Mouse (Mus musculus): ENCODE results near the gene Zfp13. TPM values are rescaled to one million over a fixed set of nuclear protein-coding genes. Genes with fewer than 3 reads are reported as not detected.

Zfp13 gene
- polyA plus RNA-seq, 2 experiments from 2014 or later: 0.38 TPM; not detected in 1

GRCm38 (mm10) chr17:23550188-23550791 lies 49.0 kb downstream of the Zfp13 start:
- peak; percentile 56 for ATAC-seq

- ATAC-seq: no peak
Observed at GRCm38 (mm10) chr17:23549441-23549840, 49.8 kb downstream of the Zfp13 start.

GRCm38 (mm10) chr17:23548615-23549014 lies 50.7 kb downstream of the Zfp13 start:
- peak; percentile 12 for ATAC-seq

- no peak for ATAC-seq
Observed at GRCm38 (mm10) chr17:23547681-23548443, 51.4 kb downstream of the Zfp13 start.

- ATAC-seq: peak; percentile 53
Observed at GRCm38 (mm10) chr17:23546702-23547505, 52.4 kb downstream of the Zfp13 start.

GRCm38 (mm10) chr17:23546333-23546701 lies 53.0 kb downstream of the Zfp13 start:
- peak; percentile 21 for ATAC-seq

GRCm38 (mm10) chr17:23545841-23546240 lies 53.4 kb downstream of the Zfp13 start:
- no peak for ATAC-seq

GRCm38 (mm10) chr17:23544766-23545165 lies 54.5 kb downstream of the Zfp13 start:
- ATAC-seq: no peak

GRCm38 (mm10) chr17:23543983-23544382 lies 55.3 kb downstream of the Zfp13 start:
- no peak for ATAC-seq

GRCm38 (mm10) chr17:23543325-23543724 lies 56.0 kb downstream of the Zfp13 start:
- ATAC-seq: no peak

GRCm38 (mm10) chr17:23542835-23543234 lies 56.5 kb downstream of the Zfp13 start:
- ATAC-seq: no peak

GRCm38 (mm10) chr17:23542004-23542720 lies 57.1 kb downstream of the Zfp13 start:
- ATAC-seq: no peak

- ATAC-seq: no peak
Observed at GRCm38 (mm10) chr17:23540605-23541475, 58.4 kb downstream of the Zfp13 start.

- no peak for ATAC-seq
Observed at GRCm38 (mm10) chr17:23540106-23540505, 59.2 kb downstream of the Zfp13 start.

- ATAC-seq: no peak
Observed at GRCm38 (mm10) chr17:23539608-23540007, 59.7 kb downstream of the Zfp13 start.

- no peak for ATAC-seq
Observed at GRCm38 (mm10) chr17:23538299-23539015, 60.8 kb downstream of the Zfp13 start.

GRCm38 (mm10) chr17:23537554-23538255 lies 61.6 kb downstream of the Zfp13 start:
- ATAC-seq: no peak

- ATAC-seq: peak; percentile 23
Observed at GRCm38 (mm10) chr17:23535046-23535788, 64.1 kb downstream of the Zfp13 start.
